Mouse (Mus musculus) neutrophil, adult 59 days (primary cell): ENCODE measurements around the gene F11. TPM values are rescaled to one million over a fixed set of nuclear protein-coding genes. Genes with fewer than 3 reads are reported as not detected.

ENCODE experiments used
- total RNA-seq, 2 experiments: library from RNA; stranded (reverse); gene quantifications; 1 replicate in 1 of 2; 2 replicates in 1 of 2; pipeline ENCODE4 v1.2.4; 2023

Gene F11
- not detected for total RNA-seq

DNA sequence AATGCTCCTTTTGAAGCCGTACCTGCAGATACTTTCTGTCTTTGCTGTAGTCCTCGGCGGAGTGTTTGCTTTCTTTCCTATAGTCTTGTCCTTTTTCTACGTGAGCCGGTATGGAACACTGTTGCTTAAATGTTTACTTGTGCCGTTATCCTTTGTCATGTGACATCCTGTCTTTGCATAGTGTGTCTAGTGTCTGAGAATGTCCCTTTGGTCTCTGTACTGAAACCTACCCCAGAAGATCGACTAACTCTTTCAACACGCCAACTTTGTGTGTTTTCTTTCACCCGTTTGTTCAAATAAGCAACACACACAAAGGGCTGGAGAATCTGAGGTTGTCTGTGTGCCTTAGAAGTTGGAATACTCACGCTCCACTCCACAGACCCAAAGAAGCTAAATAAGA is at the start of gene F11:
Gene F11, minus strand, starts transcription at position 112 of the 400 bp plus-strand sequence.

DNA sequence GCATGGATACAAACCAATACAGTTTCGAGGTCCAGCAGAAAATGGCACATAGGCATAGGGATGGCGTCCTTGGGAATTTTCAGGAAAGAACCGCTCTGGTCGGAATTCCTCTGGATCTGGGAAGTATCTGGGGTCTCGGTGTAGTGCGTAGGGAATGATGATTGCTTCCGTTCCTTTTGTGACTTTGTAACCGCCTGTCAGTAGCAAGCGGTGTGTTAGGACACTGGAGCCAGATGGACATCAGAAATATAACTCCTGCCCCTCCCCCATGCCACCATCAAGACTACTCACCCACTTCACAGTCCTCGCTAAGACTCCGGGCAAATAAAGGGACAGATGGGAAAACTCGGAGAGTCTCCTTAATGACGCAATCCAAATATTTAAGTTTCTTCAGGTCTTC is 46.5 kb upstream of the F11 start, which contains the start of gene Gm45753:
Gene Gm45753, minus strand, starts transcription at position 101 of the 400 bp plus-strand sequence.

DNA sequence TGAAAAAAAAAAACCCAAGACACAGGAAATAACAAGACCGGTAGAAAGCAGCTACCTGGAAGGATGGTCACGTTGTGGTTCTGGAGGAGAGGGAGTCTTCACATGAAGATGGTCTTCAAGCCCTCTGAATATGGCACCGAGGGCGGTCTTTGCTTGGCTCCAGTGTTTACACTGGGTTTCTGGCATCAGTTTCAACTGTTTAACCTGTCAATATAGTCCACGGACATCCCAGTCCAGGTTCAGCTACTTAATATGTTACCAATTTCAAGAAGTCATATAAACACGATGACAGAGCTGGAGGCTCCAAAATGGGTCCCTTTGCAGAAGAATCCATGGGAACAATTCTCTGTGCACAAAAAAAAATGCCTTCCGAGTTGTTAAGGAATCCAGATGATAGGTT is 32.9 kb upstream of the F11 start, which contains the start of gene Klkb1:
Gene Klkb1, minus strand, starts transcription at position 173 of the 400 bp plus-strand sequence.

Other genes with a start within 250 kb of the F11 start
- gene Mtnr1a, start 192.9 kb downstream of the F11 start, total RNA-seq: not detected
- not detected for gene Klkb1, start 32.8 kb upstream of the F11 start, total RNA-seq
- not detected for gene Gm45753, start 46.4 kb upstream of the F11 start, total RNA-seq
- 1 to 10 TPM; 3.7 to 4.6 TPM for gene Cyp4v3, start 71.2 kb upstream of the F11 start, total RNA-seq
- gene Fam149a, start 120.3 kb upstream of the F11 start, total RNA-seq: under 1 TPM; 0.24 to 0.29 TPM
- gene Tlr3, start 149.0 kb upstream of the F11 start, total RNA-seq: 1 to 10 TPM in 1 of 2 experiments, under 1 TPM in 1; 0.37 to 1.0 TPM
- gene Sorbs2, start 245.8 kb upstream of the F11 start, total RNA-seq: under 1 TPM; 0.15 to 0.20 TPM